Mouse (Mus musculus): ENCODE data around the gene Itga9.
A peak's percentile ranks its signal among the peaks of the same experiment; 100 is the strongest.

The Itga9 gene

GRCm38 (mm10) chr9:118728296-118728695, 121.8 kb downstream of the Itga9 start:
- no peak for DNase-seq (ENCODE audit: low spot score in 2 of 2)

- DNase-seq (ENCODE audit: low spot score in 2 of 2), result peak; percentile 33 to 49
These were observed 122.5 kb downstream of the Itga9 start for GRCm38 (mm10) chr9:118728987-118729386.

GRCm38 (mm10) chr9:118730172-118730571, 123.7 kb downstream of the Itga9 start:
- DNase-seq (ENCODE audit: low spot score in 2 of 2), result no peak

- DNase-seq (ENCODE audit: low spot score in 2 of 2), result no peak
These were observed 124.4 kb downstream of the Itga9 start for GRCm38 (mm10) chr9:118730871-118731390.

GRCm38 (mm10) chr9:118731650-118732049, 125.2 kb downstream of the Itga9 start:
- DNase-seq (ENCODE audit: low spot score in 2 of 2), result no peak

- no peak for DNase-seq (ENCODE audit: low spot score in 2 of 2)
These were observed 127.1 kb downstream of the Itga9 start for GRCm38 (mm10) chr9:118733601-118734000.

GRCm38 (mm10) chr9:118737124-118737523, 130.6 kb downstream of the Itga9 start:
- no peak for DNase-seq (ENCODE audit: low spot score in 2 of 2)

- DNase-seq (ENCODE audit: low spot score in 2 of 2), result no peak
These were observed 131.2 kb downstream of the Itga9 start for GRCm38 (mm10) chr9:118737601-118738137.

GRCm38 (mm10) chr9:118738311-118738710, 131.8 kb downstream of the Itga9 start:
- no peak for DNase-seq (ENCODE audit: low spot score in 2 of 2)

GRCm38 (mm10) chr9:118739071-118739470, 132.6 kb downstream of the Itga9 start:
- DNase-seq (ENCODE audit: low spot score in 2 of 2), result no peak

- DNase-seq (ENCODE audit: low spot score in 2 of 2), result no peak
These were observed 133.2 kb downstream of the Itga9 start for GRCm38 (mm10) chr9:118739659-118740058.

- no peak for DNase-seq (ENCODE audit: low spot score in 2 of 2)
These were observed 134.8 kb downstream of the Itga9 start for GRCm38 (mm10) chr9:118741268-118741667.

- DNase-seq (ENCODE audit: low spot score in 2 of 2), result no peak
These were observed 143.0 kb downstream of the Itga9 start for GRCm38 (mm10) chr9:118749335-118749949.

GRCm38 (mm10) chr9:118750828-118751227, 144.3 kb downstream of the Itga9 start:
- DNase-seq (ENCODE audit: low spot score in 2 of 2), result no peak

GRCm38 (mm10) chr9:118752376-118752775, 145.9 kb downstream of the Itga9 start:
- no peak for DNase-seq (ENCODE audit: low spot score in 2 of 2)

GRCm38 (mm10) chr9:118759462-118759861, 153.0 kb downstream of the Itga9 start:
- DNase-seq (ENCODE audit: low spot score in 2 of 2), result no peak

- no peak for DNase-seq (ENCODE audit: low spot score in 2 of 2)
These were observed 155.6 kb downstream of the Itga9 start for GRCm38 (mm10) chr9:118761953-118762590.

GRCm38 (mm10) chr9:118762759-118763158, 156.3 kb downstream of the Itga9 start:
- DNase-seq (ENCODE audit: low spot score in 2 of 2), result peak; percentile 55 to 57

- no peak for DNase-seq (ENCODE audit: low spot score in 2 of 2)
These were observed 156.7 kb downstream of the Itga9 start for GRCm38 (mm10) chr9:118763203-118763602.

GRCm38 (mm10) chr9:118763646-118764045, 157.2 kb downstream of the Itga9 start:
- DNase-seq (ENCODE audit: low spot score in 2 of 2), result no peak

- no peak for DNase-seq (ENCODE audit: low spot score in 2 of 2)
These were observed 158.6 kb downstream of the Itga9 start for GRCm38 (mm10) chr9:118765059-118765458.

GRCm38 (mm10) chr9:118767008-118767407, 160.5 kb downstream of the Itga9 start:
- DNase-seq (ENCODE audit: low spot score in 2 of 2), result no peak

- no peak for DNase-seq (ENCODE audit: low spot score in 2 of 2)
These were observed 162.1 kb downstream of the Itga9 start for GRCm38 (mm10) chr9:118768596-118768995.
